ENCODE assay signal across 31 mouse cellular contexts in genomic region chr5:107371335-107371734, GRCm38 (mm10). TPM values are rescaled to one million over a fixed set of nuclear protein-coding genes. Genes with fewer than 3 reads are reported as not detected.
"Had no signal": no experiment of that assay in that cellular context is flagged by ENCODE, and none has a peak within 500 bp of the region (broad histone marks: within the 10 kb centered on the region; RNA-seq: fewer than 3 reads in every experiment).

No protein-coding gene starts in this region.

- H3K36me3 ChIP-seq: heart, embryonic 10.5 days; heart, embryonic 12.5 days; hindbrain, embryonic 10.5 days; hindbrain, embryonic 12.5 days; intestine, embryonic 15.5 days; kidney, embryonic 15.5 days had no signal

- H3K4me3 ChIP-seq: heart, embryonic 10.5 days; heart, embryonic 12.5 days; heart, embryonic 13.5 days; heart, embryonic 15.5 days; hindbrain, embryonic 10.5 days; hindbrain, embryonic 12.5 days; hindbrain, embryonic 13.5 days; hindbrain, embryonic 15.5 days; intestine, embryonic 15.5 days; kidney, embryonic 15.5 days; layer of hippocampus, adult 2 months; left cerebral cortex, adult 2 months had no signal

- DNase-seq: heart, postnatal 10 days; heart, postnatal 14 days; heart, postnatal 36 days; heart, postnatal 4 days; kidney, adult 11 months; kidney, adult 18-20 months; kidney, adult 8-10 months; kidney, adult 9 months; kidney, postnatal 10 days; kidney, postnatal 14 days; kidney, postnatal 25 days; kidney, postnatal 36 days; kidney, postnatal 4 days; layer of hippocampus, adult 9-11 months had no signal

- H3K27ac ChIP-seq: heart, embryonic 10.5 days; heart, embryonic 13.5 days; heart, embryonic 15.5 days; hindbrain, embryonic 12.5 days; hindbrain, embryonic 14.5 days; hindbrain, embryonic 15.5 days; hindbrain, postnatal 0 days; intestine, embryonic 15.5 days; kidney, embryonic 15.5 days; kidney, postnatal 0 days; layer of hippocampus, adult 2 months; left cerebral cortex, adult 2 months had no signal

- H3K9me3 ChIP-seq: heart, embryonic 10.5 days; heart, embryonic 12.5 days; heart, embryonic 13.5 days; heart, embryonic 15.5 days; hindbrain, embryonic 10.5 days; hindbrain, embryonic 12.5 days; hindbrain, embryonic 13.5 days; hindbrain, embryonic 15.5 days; intestine, embryonic 15.5 days; kidney, embryonic 15.5 days had no signal

- H3K27me3 ChIP-seq: heart, embryonic 12.5 days; heart, embryonic 13.5 days; heart, embryonic 15.5 days; hindbrain, embryonic 12.5 days; hindbrain, embryonic 13.5 days; hindbrain, embryonic 15.5 days; intestine, embryonic 15.5 days; kidney, embryonic 15.5 days had no signal

- H3K4me1 ChIP-seq: heart, embryonic 10.5 days; heart, embryonic 12.5 days; heart, embryonic 13.5 days; heart, embryonic 15.5 days; hindbrain, embryonic 15.5 days; intestine, embryonic 15.5 days; kidney, embryonic 15.5 days had no signal

- H3K4me2 ChIP-seq: heart, embryonic 11.5 days; heart, embryonic 12.5 days; heart, embryonic 13.5 days; heart, embryonic 15.5 days; hindbrain, embryonic 12.5 days; hindbrain, embryonic 13.5 days; hindbrain, embryonic 14.5 days; hindbrain, embryonic 15.5 days; intestine, embryonic 15.5 days; kidney, embryonic 15.5 days had no signal

- H3K9ac ChIP-seq: heart, embryonic 12.5 days; heart, embryonic 13.5 days; heart, embryonic 15.5 days; hindbrain, embryonic 12.5 days; hindbrain, embryonic 13.5 days; hindbrain, embryonic 14.5 days; hindbrain, embryonic 15.5 days; intestine, embryonic 15.5 days; kidney, embryonic 15.5 days had no signal

RNA-seq across cellular contexts. Expression of gene Ephx4, which starts 31.2 kb away (rescaled TPM):
- total RNA-seq: hematopoietic stem cell, adult 5-6 weeks had no signal
